ENCODE assay signal across 8 mouse cellular contexts in the genomic region with DNA sequence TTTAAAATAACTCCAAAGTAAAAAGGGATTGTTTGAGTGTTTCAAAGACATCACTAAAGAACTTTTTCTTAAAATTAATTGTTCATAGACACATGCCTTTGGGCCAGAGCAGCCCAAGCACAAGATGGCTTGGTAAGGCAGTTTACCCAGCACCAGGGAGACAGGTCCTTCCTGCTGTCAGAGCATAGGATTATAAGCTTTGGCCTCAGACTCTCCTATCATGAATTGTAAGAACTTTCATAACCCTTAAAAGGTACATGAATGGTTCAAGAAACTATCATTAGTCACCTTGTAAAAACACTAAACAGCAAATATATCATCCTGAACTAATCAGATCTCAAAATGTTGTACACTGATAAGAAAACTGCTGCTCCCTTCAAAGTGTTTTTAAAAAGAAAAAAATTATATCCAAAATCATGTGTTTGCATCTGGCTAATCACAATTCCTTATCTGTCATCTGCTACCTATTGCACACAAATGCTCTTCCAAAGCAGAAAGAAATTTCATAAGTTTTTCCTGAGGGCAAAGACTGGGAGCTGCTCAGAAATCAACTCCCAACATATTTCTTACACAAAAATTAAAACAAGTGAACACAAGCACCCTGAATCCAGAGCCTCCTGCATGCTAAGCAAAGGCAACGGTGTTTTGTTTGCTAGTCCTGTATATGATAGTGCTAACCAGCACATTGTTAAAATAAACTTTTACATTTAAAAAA. TPM values are rescaled to one million over a fixed set of nuclear protein-coding genes. Genes with fewer than 3 reads are reported as not detected.
DNase-seq lines count a peak whose midpoint lies in the region; ATAC-seq and TF ChIP-seq lines count a peak whose summit lies in the region.

No protein-coding gene starts in this region.

- H3K4me1 ChIP-seq in heart, embryonic 14.5 days (ENCODE audit: control insufficient read depth in 2 of 2, insufficient read depth in 2 of 2, low read length in 2 of 2), result peaks cover 0 to 13% of the 10 kb centered on the region in 2 experiments; a peak in 3 of 4 replicates
- peaks cover 3 to 22% of the 10 kb centered on the region in 2 experiments for H3K4me1 ChIP-seq in CH12.LX (ENCODE audit: control insufficient read depth in 1 of 2, insufficient read depth in 2 of 2)
- H3K4me1 ChIP-seq in liver, embryonic 14.5 days (replicated peaks; ENCODE audit: control insufficient read depth in 2 of 2, insufficient read depth in 2 of 2, low read length in 1 of 2), result peaks cover 3 to 13% of the 10 kb centered on the region in 2 experiments; a peak in 3 of 4 replicates

- no peaks in the 10 kb centered on the region for H3K9me3 ChIP-seq in heart, embryonic 14.5 days (ENCODE audit: control insufficient read depth, low read length)
- H3K9me3 ChIP-seq in CH12.LX (replicated peaks; ENCODE audit: low read length), result no peaks in the 10 kb centered on the region
- no peaks in the 10 kb centered on the region for H3K9me3 ChIP-seq in liver, embryonic 14.5 days (ENCODE audit: control insufficient read depth, low read length)

- no peak for ATAC-seq in heart, embryonic 14.5 days (ENCODE audit: insufficient number of reproducible peaks, insufficient read depth, low FRiP score, low read depth)
- ATAC-seq in liver, embryonic 14.5 days (ENCODE audit: insufficient read depth), result no peak

- TF ChIP-seq CTCF in CH12.LX (conservative IDR thresholded peaks at IDR 0.05 in 1 of 2, IDR thresholded peaks at IDR 0.05 in 1 of 2; ENCODE audit: low read depth in 2 of 2, low read length in 2 of 2), result no peak
- no peak for TF ChIP-seq CTCF in liver, embryonic 14.5 days (IDR thresholded peaks at IDR 0.05; ENCODE audit: low read depth)

- H3K9ac ChIP-seq in heart, embryonic 14.5 days (ENCODE audit: low read length), result peak overlapping the region; percentile 23; the same call in 1 of the 2 replicates
- peak overlapping the region; percentile 54; the same call in 1 of the 2 replicates for H3K9ac ChIP-seq in CH12.LX (ENCODE audit: insufficient read depth, low read depth)
- H3K9ac ChIP-seq in liver, embryonic 14.5 days (replicated peaks), result peak overlapping the region; percentile 67; the same call in 1 of the 2 replicates

- no peak overlapping the region for H3K27ac ChIP-seq in heart, embryonic 14.5 days (replicated peaks in 1 of 2; ENCODE audit: control insufficient read depth in 1 of 2, insufficient read depth in 1 of 2, low read depth in 2 of 2, low read length in 2 of 2)
- no peak overlapping the region for H3K27ac ChIP-seq in CH12.LX (ENCODE audit: insufficient read depth, low read depth)
- no peak overlapping the region for H3K27ac ChIP-seq in liver, embryonic 14.5 days

- TF ChIP-seq RAD21 in CH12.LX (IDR thresholded peaks at IDR 0.05; ENCODE audit: low read depth, low read length), result no peak

- H3K4me3 ChIP-seq in heart, embryonic 14.5 days (ENCODE audit: control insufficient read depth in 1 of 2, insufficient read depth in 1 of 2, low read depth in 1 of 2, low read length in 2 of 2), result peak overlapping the region in 1 of 2 experiments; percentile 78; a peak in 2 of 4 replicates
- H3K4me3 ChIP-seq in CH12.LX (replicated peaks in 1 of 3; ENCODE audit: low read depth in 2 of 3, low read length in 2 of 3, poor library complexity in 1 of 3), result peak overlapping the region in 2 of 3 experiments; percentile 7 to 90
- peak overlapping the region in 1 of 2 experiments; percentile 75; a peak in 2 of 4 replicates for H3K4me3 ChIP-seq in liver, embryonic 14.5 days (ENCODE audit: insufficient read depth in 1 of 2, low read depth in 2 of 2, low read length in 2 of 2)

- H3K4me2 ChIP-seq in heart, embryonic 14.5 days (ENCODE audit: low read length), result peak overlapping the region; percentile 71
- peak overlapping the region; percentile 85 for H3K4me2 ChIP-seq in CH12.LX (ENCODE audit: insufficient read depth, low read depth, poor library complexity, severe bottlenecking)
- peak overlapping the region; percentile 82 for H3K4me2 ChIP-seq in liver, embryonic 14.5 days (ENCODE audit: low read depth)

- 0 out of 2 replicates have a peak, but pooled peaks cover 3% of the 10 kb centered on the region for H3K36me3 ChIP-seq in heart, embryonic 14.5 days (ENCODE audit: control insufficient read depth, insufficient read depth, low read length)
- H3K36me3 ChIP-seq in CH12.LX (replicated peaks in 1 of 2; ENCODE audit: control insufficient read depth in 1 of 2, insufficient read depth in 1 of 2, low read length in 1 of 2), result peaks cover 0 to 18% of the 10 kb centered on the region in 2 experiments
- no peaks in the 10 kb centered on the region for H3K36me3 ChIP-seq in liver, embryonic 14.5 days (replicated peaks; ENCODE audit: control insufficient read depth, insufficient read depth, low read depth)

- WGBS in heart, embryonic 14.5 days, result 86% methylated on average over 1 of the region's 1 CpGs
- WGBS in liver, embryonic 14.5 days (ENCODE audit: insufficient replicate concordance), result 63% methylated on average over 1 of the region's 1 CpGs

- TF ChIP-seq EP300 in CH12.LX (IDR thresholded peaks at IDR 0.05; ENCODE audit: low read length), result no peak
- no peak for TF ChIP-seq EP300 in liver, embryonic 14.5 days (IDR thresholded peaks at IDR 0.05; ENCODE audit: low read depth)

- H3K27me3 ChIP-seq in heart, embryonic 14.5 days (ENCODE audit: control insufficient read depth, insufficient read depth, low read length), result no peaks in the 10 kb centered on the region
- no peaks in the 10 kb centered on the region for H3K27me3 ChIP-seq in CH12.LX (replicated peaks)
- no peaks in the 10 kb centered on the region for H3K27me3 ChIP-seq in liver, embryonic 14.5 days (ENCODE audit: control insufficient read depth, insufficient read depth, low read length)

- DNase-seq in heart, postnatal 36 days, result no peak
- DNase-seq in CH12.LX (ENCODE audit: extremely low read depth), result no peak
- peak; percentile 64 for DNase-seq in gonadal fat pad, adult 2 months (ENCODE audit: low read depth)
- no peak for DNase-seq in liver, embryonic 14.5 days (ENCODE audit: low read depth in 3 of 3, low spot score in 3 of 3)
- DNase-seq in left cerebral cortex, postnatal 25 days (ENCODE audit: low spot score in 2 of 2), result no peak
- DNase-seq in adrenal gland, postnatal 36 days, result no peak
- no peak for DNase-seq in urinary bladder, adult 18-20 months (ENCODE audit: low spot score in 2 of 2)

- TF ChIP-seq POLR2A in CH12.LX (IDR thresholded peaks at IDR 0.05; ENCODE audit: low read depth, low read length), result no peak

- intact Hi-C loops in heart, postnatal 36 days (cut with DNase I), result no loop called here
- intact Hi-C loops in left cerebral cortex, postnatal 25 days (cut with DNase I), result no loop called here

- dilution Hi-C loops in CH12.LX (cut with MboI; ENCODE audit: extremely low pct_ligation_motif_present, extremely low pct_unique_long_range_greater_than_20kb, low sequenced_read_pairs), result no loop called here

- peaks cover 12% of the 10 kb centered on the region for H3K79me2 ChIP-seq in CH12.LX (replicated peaks; ENCODE audit: control insufficient read depth, extremely low read depth, insufficient read depth, poor library complexity, severe bottlenecking)

- in situ Hi-C loops in CH12.LX (cut with MboI; ENCODE audit: low pct_ligation_motif_present, low pct_unique_long_range_greater_than_20kb, low sequenced_read_pairs), result no loop called here

TF ChIP-seq in CH12.LX, 34 proteins besides CTCF, POLR2A, EP300 and RAD21:
- no peak for TF ChIP-seq POLR2AphosphoS2 (IDR thresholded peaks at IDR 0.05; ENCODE audit: low read depth, low read length)
- 0 out of 2 replicates have a peak, but pooled peaks have one; percentile 30 for TF ChIP-seq SIN3A (IDR thresholded peaks at IDR 0.05; ENCODE audit: low read length)
TF ChIP-seq in CH12.LX: peak in this region for 1.

RNA-seq across cellular contexts. Expression of a gene that starts 1.6 kb away (rescaled TPM):
- 83.4 and 97.4 TPM in 2 replicates for polyA plus RNA-seq in heart, embryonic 14.5 days (2014; fragmentation: Nextera tagmentation; extraction: Ambion mirVana)
- 100 to 1,000 TPM; 243 to 261 TPM for total RNA-seq in heart, postnatal 36 days (2021)
- total RNA-seq in CH12.LX (2012; rRNA removed) (32.7 and 38.6 TPM in 2 replicates), CH12.LX (2014; rRNA removed) (60.4 and 62.7 TPM in 2 replicates)
- polyA plus RNA-seq in CH12.LX (2012; ENCODE audit: insufficient read length, low read depth), result 43.4 and 44.4 TPM in 2 replicates
- 84.1 and 87.0 TPM in 2 replicates for polyA plus RNA-seq in gonadal fat pad, adult 2 months (2012; rRNA removed)
- polyA plus RNA-seq in liver, embryonic 14.5 days (2012; rRNA removed), result 18.5 and 26.6 TPM in 2 replicates
- 41.7 and 42.5 TPM in 2 replicates for polyA plus RNA-seq in liver, embryonic 14.5 days (2014; fragmentation: Nextera tagmentation; extraction: Ambion mirVana)
- 10 to 100 TPM; 40.0 to 47.9 TPM for total RNA-seq in left cerebral cortex, postnatal 25 days (2021)
- total RNA-seq in adrenal gland, postnatal 36 days (2021), result 100 to 1,000 TPM; 159 to 203 TPM
